Mouse (Mus musculus) midbrain, embryonic 11.5 days (tissue): ENCODE measurements around the gene Pigb. TPM values are rescaled to one million over a fixed set of nuclear protein-coding genes. Genes with fewer than 3 reads are reported as not detected.

Source experiments
- ATAC-seq: fragments of 200-750 bp; cut with Nextera tagmentation; 2 replicates; pipeline ENCODE4 v1.8.0; 2017; ENCODE audit warnings: moderate TSS enrichment, moderate library complexity; ENCODE audit not compliant: low FRiP score
- DNase-seq: peaks from one replicate; pipeline ENCODE4 v3.0.0; 2015; ENCODE audit warnings: low spot score; ENCODE audit errors: missing footprints
- H3K27ac ChIP-seq: fragments of 300-500 bp; sonication (generic); 2 replicates; pipeline ENCODE4 v1.5.1; 2014; ENCODE audit warnings: low read depth, low read length
- H3K27me3 ChIP-seq: fragments of 300-500 bp; sonication (generic); 2 replicates; pipeline ENCODE4 v1.6.1; 2014; ENCODE audit warnings: mild to moderate bottlenecking, low read length, moderate library complexity, mixed read lengths; ENCODE audit not compliant: control insufficient read depth, insufficient read depth
- H3K36me3 ChIP-seq: fragments of 300-500 bp; sonication (generic); 2 replicates; pipeline ENCODE4 v1.6.1; 2014; ENCODE audit warnings: mild to moderate bottlenecking, low read length, moderate library complexity, mixed read lengths; ENCODE audit not compliant: control insufficient read depth, insufficient read depth
- H3K4me1 ChIP-seq: fragments of 300-500 bp; sonication (generic); 2 replicates; pipeline ENCODE4 v1.6.1; 2014; ENCODE audit warnings: low read length; ENCODE audit not compliant: control insufficient read depth, insufficient read depth
- H3K4me2 ChIP-seq: fragments of 300-500 bp; sonication (generic); 2 replicates; pipeline ENCODE4 v1.6.1; 2014; ENCODE audit warnings: mild to moderate bottlenecking, moderate library complexity
- H3K4me3 ChIP-seq: fragments of 300-500 bp; sonication (generic); 2 replicates; pipeline ENCODE4 v1.5.1; 2014; ENCODE audit warnings: low read depth, low read length
- H3K9ac ChIP-seq: fragments of 300-500 bp; sonication (generic); 2 replicates; pipeline ENCODE4 v1.6.1; 2014; ENCODE audit warnings: low read length
- H3K9me3 ChIP-seq: fragments of 300-500 bp; sonication (generic); 2 replicates; pipeline ENCODE4 v1.6.1; 2016; ENCODE audit warnings: low read length; ENCODE audit not compliant: control insufficient read depth
- WGBS: fragments of 180-500 bp; shearing (Covaris S2); extraction: QIAGEN DNeasy Blood & Tissue Kit; methylation state at CpG from one replicate; pipeline ENCODE4 v1.1.7; 2014; 5-methylcytosine and 5-hydroxymethylcytosine counted together
- polyA plus RNA-seq: library from polyadenylated mRNA; unstranded; fragments of >200 nt; fragmentation: Nextera tagmentation; extraction: Ambion mirVana; gene quantifications from 2 replicates; pipeline ENCODE4 v1.2.1, GENCODE M21; 2014

Pigb gene
- polyA plus RNA-seq, 1 experiment from 2014 or later: 18.3 TPM

DNA sequence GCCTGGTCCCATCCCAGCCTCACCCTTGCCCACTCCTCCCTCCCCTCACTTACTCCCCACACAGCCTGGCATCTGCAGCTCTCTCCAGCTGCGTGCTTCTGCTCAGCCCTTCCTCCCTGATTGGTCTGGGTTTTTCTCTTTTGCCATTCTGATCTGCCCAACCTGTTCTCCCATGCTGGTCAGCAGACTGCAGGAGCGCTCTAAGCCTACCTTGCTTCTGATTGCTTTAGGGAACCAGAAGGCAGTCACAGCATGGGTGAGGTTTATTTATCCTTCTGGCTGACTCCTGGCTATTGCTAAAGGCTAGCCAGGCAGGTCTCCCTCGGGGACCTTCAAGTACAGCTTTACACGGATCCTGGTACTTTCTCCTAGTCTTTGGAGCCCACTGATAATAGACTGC lies 8.8 kb downstream of the Pigb start:
- 72% methylated on average over 4 of the region's 4 CpGs for WGBS
- Histone ChIP-seq H3K9me3 (no peaks in the 10 kb centered on the region), H3K4me3 (no peak overlapping the region), H3K27me3 (no peaks in the 10 kb centered on the region), H3K36me3 (peaks cover 3% of the 10 kb centered on the region), H3K27ac (no peak overlapping the region), H3K4me2 (no peak overlapping the region), H3K9ac (no peak overlapping the region), H3K4me1 (no peaks in the 10 kb centered on the region)
- ATAC-seq: no peak
- no peak for DNase-seq

DNA sequence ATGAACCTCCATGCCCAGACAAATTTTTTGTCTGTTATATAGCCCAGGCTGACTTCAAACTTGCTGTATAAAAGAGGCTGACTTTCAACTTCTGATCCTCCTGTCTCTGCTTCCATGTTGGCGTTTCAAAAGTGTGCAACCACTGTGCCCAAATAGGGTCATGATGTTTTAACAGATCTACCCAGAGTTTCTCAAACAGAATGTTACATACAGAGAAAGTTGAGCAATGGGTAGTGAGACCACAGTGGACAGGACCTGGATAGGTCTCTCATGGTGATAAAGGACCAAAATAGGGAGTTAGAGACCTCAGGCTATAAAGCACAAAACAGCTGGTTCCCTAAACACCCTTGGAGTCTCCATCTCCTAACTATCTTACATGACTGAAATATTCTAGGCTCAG lies 9.7 kb downstream of the Pigb start:
- no peak for ATAC-seq
- Histone ChIP-seq H3K9ac (no peak overlapping the region), H3K4me2 (no peak overlapping the region), H3K9me3 (no peaks in the 10 kb centered on the region), H3K27me3 (no peaks in the 10 kb centered on the region), H3K27ac (no peak overlapping the region), H3K4me1 (no peaks in the 10 kb centered on the region; the same call in 1 of the 2 replicates), H3K4me3 (no peak overlapping the region), H3K36me3 (peaks cover 3% of the 10 kb centered on the region)
- no peak for DNase-seq
- WGBS: 100% methylated on average over 1 of the region's 1 CpGs

DNA sequence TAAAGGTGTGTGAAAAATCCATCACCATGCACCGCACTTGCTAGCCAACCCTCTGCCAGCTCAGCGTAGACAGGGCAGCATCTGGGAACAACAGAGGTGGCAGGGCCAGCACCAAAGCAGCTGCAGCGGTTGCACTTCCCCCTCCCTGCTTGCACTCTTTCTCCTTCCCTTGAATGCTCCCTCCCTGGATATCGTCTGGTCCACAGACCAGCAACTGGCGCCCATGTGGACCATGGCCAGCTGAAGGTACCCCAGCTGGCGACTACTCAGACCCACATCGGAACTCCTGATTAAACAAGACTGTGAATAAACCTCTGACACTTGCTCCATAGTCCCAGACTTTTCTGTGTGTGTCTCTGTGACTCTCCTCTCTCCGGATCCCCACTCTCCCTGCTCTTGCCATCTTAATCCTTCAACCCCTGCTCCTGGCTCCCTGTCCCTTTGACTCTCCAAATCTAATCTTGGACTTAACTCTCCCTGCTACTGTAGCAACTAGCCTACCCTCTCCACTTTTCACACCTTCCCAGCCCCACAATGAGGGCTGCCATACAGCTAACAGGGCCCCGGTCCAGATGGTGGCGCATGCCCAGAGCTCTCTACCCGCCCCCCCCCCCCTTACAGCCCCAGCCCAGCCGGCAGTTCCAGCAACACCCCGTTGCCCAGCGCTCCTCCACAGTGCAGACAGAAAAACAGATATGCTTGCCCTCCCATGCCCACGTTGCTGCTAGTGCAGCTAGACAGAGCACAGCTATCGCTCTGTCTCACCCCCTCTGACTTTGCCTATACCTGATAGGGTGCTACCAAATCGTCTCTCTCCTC lies 14.2 kb downstream of the Pigb start:
- peak; percentile 69 for ATAC-seq
- H3K4me3 ChIP-seq: no peak overlapping the region
- no peak for DNase-seq
- no peak overlapping the region for H3K9ac ChIP-seq
- H3K36me3 ChIP-seq: no peaks in the 10 kb centered on the region
- H3K4me1 ChIP-seq: no peaks in the 10 kb centered on the region; the same call in 1 of the 2 replicates
- WGBS: 19% methylated on average over 16 of the region's 17 CpGs
- H3K27me3 ChIP-seq: no peaks in the 10 kb centered on the region
- no peak overlapping the region; the same call in 1 of the 2 replicates for H3K27ac ChIP-seq
- H3K4me2 ChIP-seq: peak overlapping the region; percentile 11; the same call in 1 of the 2 replicates
- H3K9me3 ChIP-seq: no peaks in the 10 kb centered on the region

DNA sequence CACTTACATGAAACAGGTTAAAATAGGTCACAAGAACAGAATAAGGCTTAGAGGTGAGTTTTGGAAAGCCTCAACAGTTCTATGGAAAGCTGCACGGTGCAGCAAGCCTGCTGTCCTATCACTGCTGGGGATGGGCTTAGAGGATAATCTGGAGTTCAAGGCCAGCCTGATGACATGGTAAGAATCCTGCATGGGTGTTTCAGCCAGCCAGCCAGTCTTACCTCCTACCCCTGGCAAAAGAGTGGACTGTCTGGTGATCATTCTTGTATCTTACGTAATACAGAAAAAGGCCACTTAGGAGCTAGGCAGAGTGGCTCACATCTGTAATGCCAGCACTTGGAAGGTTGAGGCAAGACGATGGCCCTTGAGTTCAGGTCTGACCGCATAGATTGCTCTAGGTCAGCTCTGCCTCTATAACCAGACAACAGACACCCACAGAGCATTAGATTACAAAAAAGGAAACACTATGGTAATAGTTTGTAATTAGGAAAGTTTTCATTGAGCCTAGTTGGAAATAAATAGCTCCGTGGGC lies 19.5 kb downstream of the Pigb start:
- no peak overlapping the region for H3K4me2 ChIP-seq
- ATAC-seq (no peak), DNase-seq (no peak)
- H3K4me3 ChIP-seq: no peak overlapping the region
- WGBS: 98% methylated on average over 5 of the region's 5 CpGs
- H3K4me1 ChIP-seq: no peaks in the 10 kb centered on the region
- no peaks in the 10 kb centered on the region for H3K27me3 ChIP-seq
- H3K36me3 ChIP-seq: peaks cover 5% of the 10 kb centered on the region
- no peak overlapping the region for H3K27ac ChIP-seq
- no peaks in the 10 kb centered on the region for H3K9me3 ChIP-seq
- H3K9ac ChIP-seq: no peak overlapping the region

DNA sequence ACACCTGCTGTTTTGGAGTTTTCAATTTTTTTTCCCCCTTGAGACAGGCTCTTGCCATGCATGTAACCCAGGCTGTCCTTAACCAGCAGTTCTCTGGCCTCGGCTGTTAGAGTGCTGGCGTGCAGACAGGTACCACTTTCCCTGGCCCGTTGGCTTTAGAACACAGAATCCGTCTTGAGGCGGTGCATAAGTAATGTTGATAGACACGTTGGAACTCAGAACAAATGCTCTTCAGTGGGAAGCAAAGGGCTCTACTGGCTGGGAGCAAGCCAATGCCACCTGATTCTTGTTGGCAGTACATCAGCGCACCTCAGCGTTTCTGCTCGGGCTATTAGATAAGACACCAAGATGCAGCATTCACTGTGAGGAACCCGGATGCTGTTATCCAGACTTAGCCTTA lies 20.3 kb downstream of the Pigb start:
- no peaks in the 10 kb centered on the region for H3K27me3 ChIP-seq
- H3K4me2 ChIP-seq: no peak overlapping the region
- H3K9me3 ChIP-seq: no peaks in the 10 kb centered on the region
- no peak overlapping the region for H3K9ac ChIP-seq
- H3K4me3 ChIP-seq: no peak overlapping the region
- peak; percentile 56 for DNase-seq
- peaks cover 5% of the 10 kb centered on the region for H3K36me3 ChIP-seq
- WGBS: 91% methylated on average over 10 of the region's 10 CpGs
- no peaks in the 10 kb centered on the region for H3K4me1 ChIP-seq
- H3K27ac ChIP-seq: no peak overlapping the region
- no peak for ATAC-seq

DNA sequence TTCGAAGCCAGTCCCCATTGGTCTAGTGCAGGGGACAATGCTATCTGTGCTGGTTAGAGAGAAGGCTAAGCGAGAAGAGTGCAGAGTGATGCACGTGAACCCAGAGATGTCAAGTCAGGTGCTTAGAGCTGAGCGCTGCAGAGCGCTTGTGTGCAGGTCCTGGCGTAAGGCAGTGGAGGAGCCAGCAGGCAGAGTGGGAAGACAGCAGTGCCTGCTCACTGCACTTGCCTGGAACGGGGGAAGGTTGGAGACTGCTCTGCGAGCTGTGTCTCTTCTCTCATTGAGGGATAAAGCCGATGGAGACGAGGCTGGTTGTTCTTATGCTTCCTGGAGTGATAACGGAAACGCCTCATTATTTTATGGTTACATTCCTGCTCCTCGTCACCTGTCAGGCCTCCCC lies 25.5 kb downstream of the Pigb start:
- ATAC-seq: no peak
- Histone ChIP-seq H3K4me2 (no peak overlapping the region), H3K4me1 (no peaks in the 10 kb centered on the region), H3K27me3 (no peaks in the 10 kb centered on the region), H3K9ac (no peak overlapping the region), H3K9me3 (no peaks in the 10 kb centered on the region), H3K36me3 (peaks cover 3% of the 10 kb centered on the region), H3K27ac (no peak overlapping the region), H3K4me3 (no peak overlapping the region)
- WGBS: 89% methylated on average over 13 of the region's 13 CpGs
- DNase-seq: peak; percentile 21

DNA sequence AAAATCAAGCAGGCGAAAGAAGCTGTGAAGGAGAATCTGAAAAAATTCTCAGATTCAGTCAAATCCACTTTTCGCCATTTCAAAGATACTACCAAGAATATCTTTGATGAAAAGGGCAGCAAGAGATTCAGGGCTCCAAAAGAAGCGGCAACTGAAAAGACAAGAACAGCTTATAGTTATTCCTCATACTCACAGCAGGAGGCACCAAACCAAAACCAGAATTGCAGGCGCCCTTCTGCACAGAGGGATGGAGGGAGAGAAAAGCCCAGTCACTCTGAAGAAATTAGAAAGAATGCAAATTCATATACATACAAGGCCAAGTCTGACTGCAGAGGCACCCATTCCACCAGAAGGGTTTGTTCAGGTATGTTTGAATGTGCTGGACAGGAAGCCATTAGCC lies 27.5 kb downstream of the Pigb start:
- H3K36me3 ChIP-seq: peaks cover 3% of the 10 kb centered on the region; the same call in 1 of the 2 replicates
- WGBS: 86% methylated on average over 4 of the region's 4 CpGs

DNA sequence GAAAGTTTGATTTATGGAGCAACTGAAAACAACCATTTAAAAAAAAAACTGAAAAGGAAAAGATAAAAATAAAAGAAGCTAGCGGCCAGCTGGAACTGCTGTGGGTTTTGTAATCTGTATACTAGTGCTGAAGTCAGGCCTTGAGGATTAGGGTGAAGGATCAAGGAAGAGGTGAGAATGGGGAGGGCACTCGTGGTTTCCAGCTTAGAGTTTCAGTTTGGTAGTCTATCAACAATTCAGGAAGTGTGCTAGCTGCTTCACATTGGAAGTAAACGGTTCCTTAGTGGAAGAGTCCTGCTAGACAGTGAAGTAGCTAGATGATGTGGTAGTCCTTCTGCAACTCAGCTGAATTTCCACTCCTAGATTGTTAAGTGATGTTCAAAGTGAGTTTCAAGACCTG lies 31.8 kb downstream of the Pigb start:
- H3K36me3 ChIP-seq: no peaks in the 10 kb centered on the region
- WGBS: 76% methylated on average over 3 of the region's 3 CpGs
- ATAC-seq (no peak), DNase-seq (peak; percentile 31)
- no peak overlapping the region for H3K27ac ChIP-seq
- no peaks in the 10 kb centered on the region for H3K4me1 ChIP-seq
- no peaks in the 10 kb centered on the region for H3K9me3 ChIP-seq
- no peaks in the 10 kb centered on the region for H3K27me3 ChIP-seq
- H3K4me3 ChIP-seq: no peak overlapping the region
- no peak overlapping the region for H3K9ac ChIP-seq
- no peak overlapping the region for H3K4me2 ChIP-seq

More for the DNA sequence above, 27.5 kb downstream of the Pigb start:
- Histone ChIP-seq H3K27me3 (no peaks in the 10 kb centered on the region), H3K4me1 (no peaks in the 10 kb centered on the region), H3K4me3 (no peak overlapping the region), H3K9me3 (no peaks in the 10 kb centered on the region), H3K27ac (no peak overlapping the region), H3K9ac (no peak overlapping the region), H3K4me2 (no peak overlapping the region)
- ATAC-seq (no peak), DNase-seq (no peak)

DNA sequence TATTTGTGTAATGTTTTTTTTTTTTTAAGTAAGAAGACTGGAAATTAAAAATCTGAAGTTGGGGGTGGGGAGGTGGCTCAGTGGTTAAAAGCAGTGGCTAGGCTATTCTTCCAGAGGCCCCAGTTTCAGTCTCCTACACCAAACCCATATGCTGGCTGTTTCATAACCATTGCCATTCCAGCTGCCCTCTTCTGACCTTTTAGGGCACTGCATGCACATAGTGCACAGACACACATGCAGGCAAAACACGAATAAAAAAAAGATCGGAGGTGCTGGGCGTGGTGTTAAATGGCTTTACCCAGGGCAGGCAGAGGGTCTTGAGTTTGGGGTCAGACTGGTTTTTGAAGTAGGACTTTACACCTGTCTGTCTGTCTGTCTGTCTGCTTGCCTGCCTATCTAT lies 34.0 kb downstream of the Pigb start:
- whole genome bisulfite sequencing: 87% methylated on average over 3 of the region's 3 CpGs
- ATAC-seq: no peak

More for the DNA sequence above, 34.0 kb downstream of the Pigb start:
- H3K9ac ChIP-seq: no peak overlapping the region
- no peak overlapping the region for H3K4me3 ChIP-seq
- no peaks in the 10 kb centered on the region for H3K36me3 ChIP-seq
- H3K27ac ChIP-seq: no peak overlapping the region
- H3K4me1 ChIP-seq: no peaks in the 10 kb centered on the region
- no peaks in the 10 kb centered on the region for H3K27me3 ChIP-seq
- H3K4me2 ChIP-seq: no peak overlapping the region
- no peaks in the 10 kb centered on the region for H3K9me3 ChIP-seq
- DNase-seq: peak; percentile 57
